Mouse (Mus musculus) kidney, adult 8-10 months (tissue): ENCODE measurements around the gene Pum1.

ENCODE experiments used
- DNase-seq, 2 experiments: peaks; one replicate each; pipeline ENCODE4 v3.0.0; 2022

The Pum1 gene

GRCm38 (mm10) chr4:130735957-130736356, 72.8 kb downstream of the Pum1 start:
- DNase-seq: no peak

GRCm38 (mm10) chr4:130738527-130738926, 75.4 kb downstream of the Pum1 start:
- DNase-seq: peak; percentile 49 to 74

DNA sequence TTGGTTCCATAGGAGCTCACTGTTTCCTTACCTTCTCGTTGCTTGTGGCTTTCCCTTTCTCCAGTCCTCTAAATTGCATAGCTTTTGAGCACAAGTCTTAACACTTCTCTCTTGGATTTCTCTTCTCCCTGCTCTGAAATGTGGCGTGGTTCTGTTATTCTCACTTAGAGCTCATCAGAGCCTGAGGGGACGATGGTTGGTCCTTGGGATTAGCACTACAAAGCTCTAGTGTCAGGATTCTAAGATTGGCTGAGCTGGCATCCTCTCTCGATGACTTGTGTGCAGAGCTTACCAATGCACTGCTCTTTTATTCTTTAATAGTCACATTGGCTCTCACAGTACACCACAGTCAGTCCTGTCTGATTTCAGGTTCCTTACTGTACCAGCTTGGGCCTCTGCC, 80.9 kb downstream of the Pum1 start:
- DNase-seq: no peak

GRCm38 (mm10) chr4:130745561-130746306, 82.6 kb downstream of the Pum1 start:
- DNase-seq: peak; percentile 66 to 69

DNA sequence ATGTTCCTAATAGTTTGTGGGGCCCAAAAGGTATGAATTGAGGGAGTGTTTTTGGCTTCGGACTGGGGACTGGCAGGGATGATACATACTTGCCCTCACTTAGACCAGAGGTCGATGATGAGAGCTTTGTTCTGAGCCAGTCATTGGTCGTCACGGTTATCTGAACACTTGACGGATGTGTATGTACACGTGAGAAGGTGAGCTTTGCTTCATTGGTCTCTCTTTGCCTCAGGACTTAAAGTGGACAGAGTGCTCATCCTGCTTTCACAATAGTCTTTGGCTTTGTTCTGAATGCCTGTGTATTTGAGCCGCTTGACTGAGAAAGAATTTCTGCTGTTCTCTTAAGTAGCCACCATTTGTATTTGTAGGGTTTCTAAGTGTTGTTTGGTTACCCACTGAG, 86.4 kb downstream of the Pum1 start:
- peak; percentile 61 to 66 for DNase-seq

DNA sequence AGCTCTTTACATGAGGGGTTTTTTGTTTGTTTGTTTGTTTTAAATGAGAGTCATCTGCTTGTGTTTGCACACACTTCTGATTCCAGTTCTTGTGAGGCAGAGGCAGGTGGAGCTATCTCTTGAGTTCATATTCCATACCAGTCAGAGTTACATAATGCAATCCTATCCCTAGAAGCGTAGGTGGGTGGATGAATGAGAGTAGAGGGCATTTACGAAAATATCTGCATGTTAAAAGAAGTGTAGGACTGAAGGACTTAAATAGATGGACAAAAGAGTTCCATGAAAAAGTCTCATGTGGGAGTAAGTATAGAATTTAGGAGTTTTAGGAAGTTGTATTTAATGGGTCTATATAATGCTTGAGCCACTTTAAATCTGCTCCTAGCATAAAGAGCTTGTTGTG, 88.8 kb downstream of the Pum1 start:
- no peak for DNase-seq

DNA sequence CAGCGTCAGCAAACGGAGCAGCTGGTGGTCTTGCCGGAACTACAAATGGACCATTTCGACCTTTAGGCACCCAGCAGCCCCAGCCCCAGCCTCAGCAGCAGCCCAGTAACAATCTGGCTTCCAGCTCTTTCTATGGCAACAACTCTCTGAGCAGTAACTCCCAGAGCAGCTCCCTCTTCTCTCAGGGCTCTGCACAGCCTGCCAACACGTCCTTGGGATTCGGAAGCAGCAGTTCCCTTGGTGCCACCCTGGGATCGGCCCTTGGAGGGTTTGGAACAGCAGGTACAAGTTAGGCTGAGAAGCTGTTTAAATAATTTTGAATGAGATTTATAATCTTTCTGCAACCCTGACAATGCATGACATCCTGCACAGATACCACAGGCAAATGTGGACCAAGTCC, 89.5 kb downstream of the Pum1 start:
- DNase-seq: no peak

DNA sequence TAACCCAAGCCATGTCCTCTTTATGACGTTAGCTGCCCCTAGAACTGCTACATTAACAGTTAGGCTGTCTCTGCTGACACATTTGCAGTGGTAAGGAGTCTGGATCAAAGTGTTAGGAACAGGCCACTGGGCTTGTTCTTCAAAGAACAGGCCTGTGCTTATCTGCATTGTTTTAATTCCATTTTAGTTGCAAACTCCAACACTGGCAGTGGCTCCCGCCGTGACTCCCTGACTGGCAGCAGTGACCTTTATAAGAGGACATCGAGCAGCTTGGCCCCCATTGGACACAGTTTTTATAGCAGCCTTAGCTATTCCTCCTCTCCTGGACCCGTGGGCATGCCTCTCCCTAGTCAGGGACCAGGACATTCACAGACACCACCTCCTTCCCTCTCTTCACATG, 90.6 kb downstream of the Pum1 start:
- no peak for DNase-seq

DNA sequence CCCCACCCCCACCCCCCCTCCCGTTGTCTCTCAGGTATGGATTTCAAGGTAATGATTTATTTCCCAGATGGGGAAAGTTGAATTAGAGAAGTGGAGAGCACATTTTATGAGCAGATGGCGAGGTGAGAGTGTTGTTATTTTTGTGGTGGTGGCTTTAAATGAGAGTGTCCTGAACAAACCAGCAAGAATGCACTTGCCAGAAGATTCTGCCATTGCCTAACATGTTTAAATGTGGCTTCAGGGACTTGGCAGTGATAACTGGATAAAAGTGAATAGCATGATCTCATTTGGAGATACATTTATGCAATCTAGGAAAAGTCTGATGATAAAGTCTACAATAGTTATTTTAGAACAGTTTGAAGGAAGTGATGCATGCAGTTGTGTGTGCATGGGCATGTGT, 91.7 kb downstream of the Pum1 start:
- DNase-seq: no peak

DNA sequence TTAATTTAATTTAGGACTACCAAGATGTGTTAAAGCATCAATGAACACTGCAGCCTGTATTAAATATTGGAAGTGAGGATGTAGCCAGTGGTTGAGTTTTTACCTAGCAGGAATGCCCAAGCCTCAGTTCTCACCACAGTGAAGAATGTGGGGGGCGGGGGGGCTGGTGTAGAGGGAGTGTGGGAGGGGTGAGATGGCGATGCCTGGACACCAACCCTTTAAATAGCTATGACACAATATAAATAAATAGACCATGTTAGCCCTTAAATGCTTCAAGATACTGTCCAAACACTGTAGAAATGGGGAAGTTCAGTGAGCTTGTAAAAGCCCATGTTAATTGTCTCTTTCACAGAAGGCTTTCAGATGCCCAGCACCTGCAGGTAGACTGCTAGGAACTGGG, 96.8 kb downstream of the Pum1 start:
- no peak for DNase-seq

DNA sequence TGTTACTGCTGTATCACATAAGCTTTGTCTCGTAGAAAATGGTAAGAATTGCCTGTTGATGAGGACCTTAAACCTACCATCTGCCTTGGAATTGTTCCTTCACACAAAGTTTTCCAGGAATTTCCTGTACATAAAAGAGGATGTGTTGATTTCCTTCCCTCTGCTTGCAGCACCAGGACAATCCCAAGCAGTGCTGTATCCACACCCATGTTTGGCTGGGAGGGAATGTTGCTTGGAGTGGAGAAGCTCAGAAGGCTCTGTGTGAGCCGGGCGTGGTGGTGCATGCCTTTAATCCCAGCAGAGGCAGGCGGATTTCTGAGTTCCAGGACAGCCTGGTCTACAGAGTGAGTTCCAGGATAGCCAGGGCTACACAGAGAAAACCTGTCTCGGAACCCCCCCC, 98.7 kb downstream of the Pum1 start:
- no peak for DNase-seq

DNA sequence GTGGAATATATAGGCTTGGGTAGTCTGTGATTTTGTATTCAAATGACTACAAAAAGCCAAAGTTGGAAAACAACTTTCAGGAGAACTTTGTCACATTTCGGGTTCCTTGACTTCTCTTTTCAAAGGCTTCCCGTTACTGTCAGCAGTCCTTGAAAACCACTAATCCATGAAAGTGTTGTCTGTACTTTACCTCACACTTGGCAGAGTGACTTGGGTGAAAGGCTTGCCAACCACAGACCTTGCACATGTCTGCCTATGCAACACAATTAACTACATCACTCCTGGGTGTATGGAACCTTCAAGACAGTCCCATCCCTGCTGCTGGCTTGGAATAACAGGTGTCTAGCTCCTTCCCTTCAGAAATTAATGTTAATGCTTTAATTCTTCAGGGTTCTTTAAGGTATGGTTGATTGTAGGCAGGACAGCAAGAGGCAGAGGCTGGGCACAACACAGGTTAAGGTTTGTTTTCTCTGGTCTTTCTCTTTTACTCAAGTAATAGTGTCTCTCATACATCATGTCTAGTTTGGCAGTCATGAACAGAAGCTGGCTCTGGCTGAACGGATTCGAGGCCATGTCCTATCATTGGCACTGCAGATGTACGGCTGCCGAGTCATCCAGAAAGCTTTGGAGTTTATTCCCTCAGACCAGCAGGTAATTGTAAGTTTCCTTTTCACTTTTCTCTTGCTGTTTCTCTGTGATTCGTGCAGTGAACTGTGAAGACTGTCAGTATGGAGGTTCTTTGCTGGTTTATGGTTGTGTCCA, 102.5 kb downstream of the Pum1 start:
- DNase-seq: peak in 1 of 2 experiments; percentile 35

DNA sequence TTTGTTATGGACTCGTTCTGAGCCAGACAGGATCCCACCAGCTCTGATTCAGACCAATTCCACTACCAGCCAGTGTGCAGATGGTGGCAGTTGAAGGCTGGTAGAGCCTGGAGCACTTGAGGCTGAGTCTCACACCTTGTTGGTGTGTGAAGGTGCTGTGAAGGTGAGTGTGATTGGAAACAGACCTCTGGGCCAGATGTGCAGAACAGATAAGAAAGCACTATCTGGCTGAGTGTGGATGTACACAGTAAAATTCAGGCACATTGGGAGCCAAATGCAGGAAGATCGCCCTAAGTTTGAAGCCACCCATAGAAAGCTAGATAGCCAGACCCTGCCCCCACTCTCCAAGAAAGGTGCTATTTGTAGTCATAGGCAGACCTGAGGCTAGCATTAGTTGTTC, 103.3 kb downstream of the Pum1 start:
- DNase-seq: no peak

GRCm38 (mm10) chr4:130766926-130767325, 103.8 kb downstream of the Pum1 start:
- DNase-seq: no peak

- no peak for DNase-seq
Measured at GRCm38 (mm10) chr4:130773899-130774298, 110.8 kb downstream of the Pum1 start.

DNA sequence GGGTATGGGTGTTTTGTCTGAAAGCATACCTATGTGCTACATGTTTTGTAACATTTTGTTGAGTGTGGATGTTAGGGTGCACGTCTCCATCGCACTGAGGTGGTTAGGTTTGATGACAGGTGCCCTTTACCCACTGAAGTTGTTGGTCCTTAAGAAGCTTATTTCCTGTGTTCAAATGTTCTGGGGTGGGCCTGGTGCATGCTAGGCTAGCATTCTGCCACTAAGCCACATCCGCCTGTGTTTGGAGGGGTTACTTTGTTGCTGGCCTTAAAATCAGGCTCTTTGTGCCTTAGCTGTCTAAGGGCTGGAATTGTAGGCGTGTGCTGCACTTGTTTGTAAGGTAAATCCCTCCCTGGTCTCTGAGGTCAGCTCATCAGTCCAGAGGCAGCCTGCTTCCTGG, 111.7 kb downstream of the Pum1 start:
- DNase-seq: no peak

GRCm38 (mm10) chr4:130777647-130778046, 114.5 kb downstream of the Pum1 start:
- DNase-seq: no peak

DNA sequence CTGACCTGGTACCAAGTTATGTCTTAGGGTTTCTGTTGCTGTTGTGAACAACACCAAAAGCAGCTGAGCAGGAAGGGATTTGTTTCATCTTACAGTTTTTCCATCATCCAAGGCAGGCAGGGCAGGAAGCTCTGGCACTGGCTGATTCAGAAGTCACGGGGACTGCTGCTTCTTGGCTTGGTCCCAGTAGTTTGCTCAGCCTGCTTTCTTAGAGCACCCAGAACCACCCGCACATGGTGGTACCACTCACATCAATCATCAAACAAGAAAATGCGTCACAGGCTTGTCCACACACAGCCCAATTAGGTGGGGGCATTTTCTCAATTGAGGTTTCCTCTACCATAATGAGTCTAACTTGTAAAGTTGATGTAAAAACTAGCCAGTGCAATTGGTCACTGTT, 115.9 kb downstream of the Pum1 start:
- DNase-seq: no peak

GRCm38 (mm10) chr4:130782492-130782891, 119.4 kb downstream of the Pum1 start:
- DNase-seq: no peak

- no peak for DNase-seq
Measured at GRCm38 (mm10) chr4:130784755-130785154, 121.6 kb downstream of the Pum1 start.

DNA sequence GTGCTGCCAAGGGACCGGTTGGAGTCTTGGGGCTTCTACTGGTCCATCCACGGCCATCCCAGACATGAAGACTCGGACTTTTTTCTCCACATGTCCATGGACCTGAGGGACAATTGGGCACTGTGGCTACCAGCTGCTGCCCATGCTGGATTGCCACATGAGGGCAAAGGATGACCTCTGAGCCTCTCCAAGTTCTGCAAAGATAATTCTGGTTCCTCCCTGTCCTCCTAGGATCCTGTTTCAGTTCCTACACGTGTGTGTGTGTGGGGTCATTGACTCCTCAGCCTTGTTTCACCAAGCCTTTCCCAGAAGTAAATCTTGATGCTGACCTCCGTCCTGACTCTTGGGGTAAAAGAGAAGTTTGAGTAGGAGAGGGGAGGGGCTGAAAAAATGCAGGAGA, 124.4 kb downstream of the Pum1 start:
- no peak for DNase-seq

- peak; percentile 58 to 83 for DNase-seq
Measured at GRCm38 (mm10) chr4:130790180-130790579, 127.1 kb downstream of the Pum1 start.

GRCm38 (mm10) chr4:130791811-130792375, 128.8 kb downstream of the Pum1 start:
- no peak for DNase-seq
